Mouse (Mus musculus) brain, embryonic 14.5 days (tissue): Measurements from ENCODE around the gene Smoc1.

ENCODE experiments used
- CTCF ChIP-seq: fragments of 200-500 bp; IDR thresholded peaks from 2 replicates; pipeline ENCODE4 v1.5.1; 2012; ENCODE audit warnings: inconsistent platforms, mild to moderate bottlenecking, moderate library complexity, borderline replicate concordance; ENCODE audit not compliant: insufficient read depth, insufficient read length; ENCODE audit errors: extremely low read depth
- POLR2A ChIP-seq: fragments of 200-500 bp; IDR thresholded peaks from 2 replicates; pipeline ENCODE4 v1.6.1; 2012; ENCODE audit warnings: mild to moderate bottlenecking, inconsistent platforms, borderline replicate concordance; ENCODE audit not compliant: poor library complexity, insufficient read depth, insufficient read length, severe bottlenecking; ENCODE audit errors: extremely low read depth

DNA sequence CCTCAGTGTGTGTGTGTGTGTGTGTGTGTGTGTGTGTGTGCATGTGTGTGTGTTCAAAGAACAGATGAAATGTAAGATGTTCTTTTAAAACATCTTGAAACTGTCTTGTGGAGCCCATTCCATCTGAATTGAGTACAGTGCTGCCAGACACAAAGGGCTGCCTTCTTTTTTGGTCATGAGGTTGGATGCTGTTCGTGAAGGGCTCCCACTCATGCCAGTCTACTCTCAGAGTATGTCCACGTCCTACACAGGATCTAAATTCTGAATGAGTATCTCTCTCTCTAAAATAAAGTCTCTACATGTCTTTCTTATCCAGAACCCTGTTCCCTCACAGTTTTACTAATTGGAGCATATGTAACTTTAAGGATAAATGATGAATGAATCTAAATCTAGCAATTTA lies 182.0 kb downstream of the Smoc1 start:
- TF ChIP-seq CTCF (no peak), POLR2A (no peak)
